Mouse (Mus musculus) mouse trophoblast stem cell (cell line): ENCODE measurements around the gene Zfp280c.

ENCODE experiments used
- in situ Hi-C, 2 experiments: fragments of 300-500 bp; cut with MseI, MboI; formaldehyde crosslinking; loops; 2 replicates in 1 of 2; 3 replicates in 1 of 2; pipeline ENCODE4 v1.15.1; 2025

Gene Zfp280c

GRCm38 (mm10) chrX:48594099-48594760, at the start of gene Zfp280c:
TSS of gene Zfp280c (minus strand) at chrX:48594504.
- in situ Hi-C loops: no loop called here

GRCm38 (mm10) chrX:48637032-48637431, 42.7 kb upstream of the Zfp280c start:
- in situ Hi-C loops: no loop called here

- in situ Hi-C loops: no loop called here
Measured at GRCm38 (mm10) chrX:48624054-48624420, 29.7 kb upstream of the Zfp280c start.

GRCm38 (mm10) chrX:48623379-48624053, 29.2 kb upstream of the Zfp280c start, which contains the start of gene Slc25a14:
TSS of gene Slc25a14 (plus strand) at chrX:48623413.
- in situ Hi-C loops: no loop called here

- in situ Hi-C loops: no loop called here
Measured at GRCm38 (mm10) chrX:48623049-48623378, 28.7 kb upstream of the Zfp280c start.

GRCm38 (mm10) chrX:48604872-48605271, 10.6 kb upstream of the Zfp280c start:
- in situ Hi-C loops: no loop called here

- in situ Hi-C loops: no loop called here
Measured at GRCm38 (mm10) chrX:48596906-48597305, 2.6 kb upstream of the Zfp280c start.

- in situ Hi-C loops: no loop called here
Measured at GRCm38 (mm10) chrX:48596053-48596452, 1.7 kb upstream of the Zfp280c start.

- in situ Hi-C loops: no loop called here
Measured at GRCm38 (mm10) chrX:48593721-48594098, 594 bp downstream of the Zfp280c start.

GRCm38 (mm10) chrX:48583332-48583731, 11.0 kb downstream of the Zfp280c start:
- in situ Hi-C loops: no loop called here

- in situ Hi-C loops: no loop called here
Measured at GRCm38 (mm10) chrX:48532175-48532574, 62.1 kb downstream of the Zfp280c start.

- in situ Hi-C loops: no loop called here
Measured at GRCm38 (mm10) chrX:48526435-48526834, 67.9 kb downstream of the Zfp280c start.

GRCm38 (mm10) chrX:48525866-48526265, 68.4 kb downstream of the Zfp280c start:
- in situ Hi-C loops: no loop called here

GRCm38 (mm10) chrX:48525332-48525731, 69.0 kb downstream of the Zfp280c start:
- in situ Hi-C loops: no loop called here

- in situ Hi-C loops: no loop called here
Measured at GRCm38 (mm10) chrX:48523512-48523911, 70.8 kb downstream of the Zfp280c start.

GRCm38 (mm10) chrX:48521651-48522050, 72.7 kb downstream of the Zfp280c start:
- in situ Hi-C loops: no loop called here

GRCm38 (mm10) chrX:48519549-48520085, 74.7 kb downstream of the Zfp280c start:
- in situ Hi-C loops: no loop called here

GRCm38 (mm10) chrX:48518808-48519548, 75.3 kb downstream of the Zfp280c start, which contains the start of gene Rab33a:
TSS of gene Rab33a (plus strand) at chrX:48519285.
- in situ Hi-C loops: no loop called here

GRCm38 (mm10) chrX:48518211-48518807, 76.0 kb downstream of the Zfp280c start:
- in situ Hi-C loops: no loop called here

- in situ Hi-C loops: no loop called here
Measured at GRCm38 (mm10) chrX:48513824-48514223, 80.5 kb downstream of the Zfp280c start.

GRCm38 (mm10) chrX:48513166-48513807, 81.0 kb downstream of the Zfp280c start, which contains the start of gene Aifm1:
TSS of gene Aifm1 (minus strand) at chrX:48513563.
- in situ Hi-C loops: no loop called here
